Mouse (Mus musculus) intestine, embryonic 16.5 days (tissue): ENCODE data around the gene Apof. TPM values are rescaled to one million over a fixed set of nuclear protein-coding genes. Genes with fewer than 3 reads are reported as not detected.

Source experiments
- ATAC-seq: fragments of 200-750 bp; cut with Nextera tagmentation; 2 replicates; pipeline ENCODE4 v1.8.0; 2017; ENCODE audit warnings: moderate TSS enrichment, moderate library complexity
- H3K27ac ChIP-seq: fragments of 300-500 bp; sonication (generic); 2 replicates; pipeline ENCODE4 v1.5.1; 2014; ENCODE audit warnings: mild to moderate bottlenecking, low read length
- H3K27me3 ChIP-seq: fragments of 300-500 bp; sonication (generic); replicated peaks from 2 replicates; pipeline ENCODE4 v1.6.1; 2014; ENCODE audit warnings: low read length, control low read depth, mixed read lengths; ENCODE audit not compliant: control insufficient read depth, insufficient read depth
- H3K36me3 ChIP-seq: fragments of 300-500 bp; sonication (generic); 2 replicates; pipeline ENCODE4 v1.6.1; 2014; ENCODE audit warnings: low read length, control low read depth; ENCODE audit not compliant: control insufficient read depth, insufficient read depth
- H3K4me1 ChIP-seq: fragments of 300-500 bp; sonication (generic); 2 replicates; pipeline ENCODE4 v1.6.1; 2014; ENCODE audit warnings: low read length, control low read depth, mixed read lengths; ENCODE audit not compliant: control insufficient read depth, insufficient read depth
- H3K4me2 ChIP-seq: fragments of 300-500 bp; sonication (generic); 2 replicates; pipeline ENCODE4 v1.6.1; 2014; ENCODE audit warnings: low read depth, low read length, control low read depth
- H3K4me3 ChIP-seq: fragments of 300-500 bp; sonication (generic); 2 replicates; pipeline ENCODE4 v1.5.1; 2014; ENCODE audit warnings: mild to moderate bottlenecking, low read length
- H3K9ac ChIP-seq: fragments of 300-500 bp; sonication (generic); 2 replicates; pipeline ENCODE4 v1.6.1; 2014; ENCODE audit warnings: low read depth, low read length
- H3K9me3 ChIP-seq: fragments of 300-500 bp; sonication (generic); 2 replicates; pipeline ENCODE4 v1.6.1; 2016; ENCODE audit warnings: low read length, control low read depth; ENCODE audit not compliant: control insufficient read depth
- WGBS: fragments of 180-500 bp; shearing (Covaris S2); extraction: QIAGEN DNeasy Blood & Tissue Kit; methylation state at CpG from one replicate; pipeline ENCODE4 v1.1.7; 2014; 5-methylcytosine and 5-hydroxymethylcytosine counted together
- polyA plus RNA-seq: library from polyadenylated mRNA; unstranded; fragments of >200 nt; fragmentation: Nextera tagmentation; extraction: Ambion mirVana; gene quantifications from 2 replicates; pipeline ENCODE4 v1.2.1, GENCODE M21; 2015

The Apof gene
- polyA plus RNA-seq, 1 experiment from 2014 or later: 3.5 TPM

- WGBS: under 1% methylated on average over 37 of the region's 37 CpGs
- H3K36me3 ChIP-seq: 0 out of 2 replicates have a peak, but pooled peaks cover 4% of the 10 kb centered on the region
- H3K4me3 ChIP-seq: peak within 1 kb of the TSS; percentile 73
- peak within 1 kb of the TSS; percentile 96 for H3K27ac ChIP-seq
- H3K9ac ChIP-seq: peak within 1 kb of the TSS; percentile 89
- H3K4me2 ChIP-seq: peak within 1 kb of the TSS; percentile 96
- H3K27me3 ChIP-seq: no peaks in the 10 kb centered on the region
- no peaks in the 10 kb centered on the region for H3K9me3 ChIP-seq
- peaks cover 10% of the 10 kb centered on the region for H3K4me1 ChIP-seq
- peak; percentile 99 for ATAC-seq
Observed at GRCm38 (mm10) chr10:128303126-128304021, 34.9 kb downstream of the Apof start, which contains the start of gene Pan2. Pan2 (plus strand) TSS chr10:128303335.

- Histone ChIP-seq H3K4me3 (no peak overlapping the region), H3K4me2 (no peak overlapping the region), H3K36me3 (peaks cover 16% of the 10 kb centered on the region), H3K27me3 (no peaks in the 10 kb centered on the region), H3K27ac (no peak overlapping the region; the same call in 1 of the 2 replicates), H3K4me1 (no peaks in the 10 kb centered on the region), H3K9me3 (no peaks in the 10 kb centered on the region), H3K9ac (no peak overlapping the region)
- 89% methylated on average over 7 of the region's 7 CpGs for WGBS
- no peak for ATAC-seq
Observed at GRCm38 (mm10) chr10:128309654-128310053, 41.2 kb downstream of the Apof start.

GRCm38 (mm10) chr10:128310177-128310576, 41.7 kb downstream of the Apof start:
- Histone ChIP-seq H3K4me1 (no peaks in the 10 kb centered on the region), H3K9ac (0 out of 2 replicates have a peak overlapping the region, but pooled peaks have one; percentile 13), H3K4me3 (no peak overlapping the region), H3K36me3 (peaks cover 16% of the 10 kb centered on the region), H3K27ac (no peak overlapping the region; the same call in 1 of the 2 replicates), H3K27me3 (no peaks in the 10 kb centered on the region), H3K9me3 (no peaks in the 10 kb centered on the region), H3K4me2 (no peak overlapping the region)
- ATAC-seq: peak; percentile 48; the same call in 1 of the 2 replicates
- whole genome bisulfite sequencing: 55% methylated on average over 11 of the region's 11 CpGs

GRCm38 (mm10) chr10:128310902-128311301, 42.4 kb downstream of the Apof start:
- Histone ChIP-seq H3K27me3 (no peaks in the 10 kb centered on the region), H3K9ac (no peak overlapping the region), H3K4me3 (no peak overlapping the region), H3K36me3 (peaks cover 16% of the 10 kb centered on the region), H3K4me1 (no peaks in the 10 kb centered on the region), H3K9me3 (no peaks in the 10 kb centered on the region), H3K4me2 (no peak overlapping the region), H3K27ac (no peak overlapping the region)
- WGBS: 78% methylated on average over 4 of the region's 4 CpGs
- ATAC-seq: no peak

- Histone ChIP-seq H3K9me3 (no peaks in the 10 kb centered on the region), H3K4me2 (no peak overlapping the region), H3K27ac (no peak overlapping the region), H3K4me1 (no peaks in the 10 kb centered on the region), H3K27me3 (no peaks in the 10 kb centered on the region), H3K9ac (no peak overlapping the region), H3K4me3 (no peak overlapping the region), H3K36me3 (peaks cover 22% of the 10 kb centered on the region)
- ATAC-seq: 0 out of 2 replicates have a peak, but pooled peaks have one; percentile 29
- 84% methylated on average over 8 of the region's 8 CpGs for WGBS
Observed at GRCm38 (mm10) chr10:128315578-128315977, 47.1 kb downstream of the Apof start.

Other genes starting within 250 kb of the Apof start
- gene Naca, start 233.1 kb upstream of the Apof start, polyA plus RNA-seq: 686 and 732 TPM in 2 replicates
- 371 and 401 TPM in 2 replicates for gene Ptges3, start 209.7 kb upstream of the Apof start, polyA plus RNA-seq
- 3,551 and 3,599 TPM in 2 replicates for gene Atp5b, start 185.4 kb upstream of the Apof start, polyA plus RNA-seq
- gene Baz2a, start 177.1 kb upstream of the Apof start, polyA plus RNA-seq: 9.6 and 10.1 TPM in 2 replicates
- gene Rbms2, start 88.4 kb upstream of the Apof start, polyA plus RNA-seq: 24.9 and 25.2 TPM in 2 replicates
- 2.2 and 2.8 TPM in 2 replicates for gene Gls2, start 74.2 kb upstream of the Apof start, polyA plus RNA-seq
- 36.1 and 40.1 TPM in 2 replicates for gene Spryd4, start 56.9 kb upstream of the Apof start, polyA plus RNA-seq
- gene Mip, start 42.8 kb upstream of the Apof start, polyA plus RNA-seq: 0.06 TPM in 1 of 2 replicates, not detected in the other
- 29.0 and 33.3 TPM in 2 replicates for gene Timeless, start 36.6 kb upstream of the Apof start, polyA plus RNA-seq
- 0.18 and 0.20 TPM in 2 replicates for gene Apon, start 14.6 kb upstream of the Apof start, polyA plus RNA-seq
- 16.4 and 18.0 TPM in 2 replicates for gene Stat2, start 1.9 kb downstream of the Apof start, polyA plus RNA-seq
- 0.44 and 0.53 TPM in 2 replicates for gene Il23a, start 30.1 kb downstream of the Apof start, polyA plus RNA-seq
- 24.7 and 25.5 TPM in 2 replicates for gene Pan2, start 34.7 kb downstream of the Apof start, polyA plus RNA-seq
- 295 and 297 TPM in 2 replicates for gene Cnpy2, start 53.8 kb downstream of the Apof start, polyA plus RNA-seq
- gene Cs, start 69.1 kb downstream of the Apof start, polyA plus RNA-seq: 334 and 347 TPM in 2 replicates
- 2.5 and 3.3 TPM in 2 replicates for gene Coq10a, start 100.3 kb downstream of the Apof start, polyA plus RNA-seq
- gene Ankrd52, start 108.4 kb downstream of the Apof start, polyA plus RNA-seq: 6.7 and 7.2 TPM in 2 replicates
- 207 and 242 TPM in 2 replicates for gene Slc39a5, start 132.6 kb downstream of the Apof start, polyA plus RNA-seq
- 104 TPM in 2 replicates for gene Nabp2, start 142.8 kb downstream of the Apof start, polyA plus RNA-seq
- gene Rnf41, start 143.0 kb downstream of the Apof start, polyA plus RNA-seq: 43.2 and 43.3 TPM in 2 replicates
- gene Smarcc2, start 190.6 kb downstream of the Apof start, polyA plus RNA-seq: 46.6 and 51.1 TPM in 2 replicates
- gene Myl6, start 225.5 kb downstream of the Apof start, polyA plus RNA-seq: 1,841 and 1,876 TPM in 2 replicates
- 2.8 TPM in 2 replicates for gene Myl6b, start 230.0 kb downstream of the Apof start, polyA plus RNA-seq